Mouse (Mus musculus): Measurements from ENCODE around the gene Itgb4. TPM values are rescaled to one million over a fixed set of nuclear protein-coding genes. Genes with fewer than 3 reads are reported as not detected.

Itgb4 gene
- polyA plus RNA-seq, 1 experiment from 2014 or later, result 0.68 TPM

DNA sequence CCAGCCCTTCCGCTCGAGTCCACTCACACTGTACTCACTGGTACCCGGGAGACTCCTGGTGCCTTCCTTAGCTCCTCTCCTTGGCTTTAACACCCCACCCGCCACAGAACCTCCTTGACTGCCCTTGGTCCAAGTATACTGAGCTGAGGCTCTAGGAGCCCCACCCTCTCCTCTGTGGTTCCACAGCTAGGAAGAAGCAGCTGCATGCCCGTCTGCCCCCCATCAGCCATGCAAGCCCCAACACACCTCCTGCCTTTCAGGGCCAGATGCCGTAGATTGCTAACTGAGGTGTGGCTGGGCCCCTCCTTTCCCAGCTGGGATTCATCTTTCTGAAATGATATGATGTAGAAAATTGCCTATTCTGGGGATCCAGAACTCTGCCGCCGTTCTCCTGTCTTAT lies 29.3 kb upstream of the Itgb4 start:
- no peak overlapping the region for H3K4me2 ChIP-seq (ENCODE audit: low read length)
- H3K9me3 ChIP-seq (ENCODE audit: control insufficient read depth, low read length), result no peaks in the 10 kb centered on the region
- DNase-seq, result no peak
- no peak overlapping the region for H3K27ac ChIP-seq (replicated peaks; ENCODE audit: low read depth, low read length)
- H3K27me3 ChIP-seq (ENCODE audit: control insufficient read depth, insufficient read depth, low read length), result no peaks in the 10 kb centered on the region
- no peak overlapping the region for H3K9ac ChIP-seq (replicated peaks; ENCODE audit: low read length)
- no peak for ATAC-seq (ENCODE audit: low FRiP score, low TSS enrichment)
- H3K36me3 ChIP-seq (ENCODE audit: control insufficient read depth, insufficient read depth, low read length), result peaks cover 85% of the 10 kb centered on the region
- 89% methylated on average over 8 of the region's 8 CpGs for WGBS
- no peaks in the 10 kb centered on the region for H3K4me1 ChIP-seq (ENCODE audit: control insufficient read depth, insufficient read depth, low read length)
- no peak overlapping the region for H3K4me3 ChIP-seq (replicated peaks; ENCODE audit: low read depth, low read length)

GRCm38 (mm10) chr11:115946221-115946828 lies 28.2 kb upstream of the Itgb4 start:
- H3K36me3 ChIP-seq (ENCODE audit: control insufficient read depth, insufficient read depth, low read length), result peaks cover 85% of the 10 kb centered on the region
- DNase-seq, result no peak

GRCm38 (mm10) chr11:115948316-115948715 lies 26.2 kb upstream of the Itgb4 start:
- peaks cover 85% of the 10 kb centered on the region for H3K36me3 ChIP-seq (ENCODE audit: control insufficient read depth, insufficient read depth, low read length)

More at GRCm38 (mm10) chr11:115946221-115946828, 28.2 kb upstream of the Itgb4 start:
- H3K9me3 ChIP-seq (ENCODE audit: control insufficient read depth, low read length), result no peaks in the 10 kb centered on the region
- H3K4me1 ChIP-seq (ENCODE audit: control insufficient read depth, insufficient read depth, low read length), result no peaks in the 10 kb centered on the region
- 88% methylated on average over 9 of the region's 9 CpGs for WGBS
- ATAC-seq (ENCODE audit: low FRiP score, low TSS enrichment), result no peak
- H3K27me3 ChIP-seq (ENCODE audit: control insufficient read depth, insufficient read depth, low read length), result no peaks in the 10 kb centered on the region
- no peak overlapping the region for H3K4me2 ChIP-seq (ENCODE audit: low read length)
- H3K4me3 ChIP-seq (replicated peaks; ENCODE audit: low read depth, low read length), result no peak overlapping the region
- H3K27ac ChIP-seq (replicated peaks; ENCODE audit: low read depth, low read length), result no peak overlapping the region
- no peak overlapping the region for H3K9ac ChIP-seq (replicated peaks; ENCODE audit: low read length)

DNA sequence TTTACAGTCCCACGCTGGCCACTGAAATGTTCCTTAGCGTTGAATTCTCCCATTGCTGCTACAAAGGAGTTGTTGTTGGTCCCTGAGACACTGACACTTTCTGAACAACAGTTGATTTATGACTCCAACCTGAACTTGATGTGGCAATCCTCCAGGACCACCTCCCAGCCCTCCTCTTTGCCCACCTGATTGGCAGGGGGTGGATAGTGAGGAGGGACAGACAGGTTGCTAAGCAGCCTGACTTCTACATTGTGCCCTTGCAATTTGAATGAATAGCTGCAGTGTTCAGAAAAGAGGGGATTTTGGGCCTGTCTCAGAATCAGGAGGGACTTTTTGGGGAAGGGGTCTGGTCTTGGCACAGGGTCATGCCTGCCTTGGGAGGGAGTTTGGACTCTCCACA lies 23.8 kb upstream of the Itgb4 start:
- 87% methylated on average over 2 of the region's 2 CpGs for WGBS
- Histone ChIP-seq H3K36me3 (ENCODE audit: control insufficient read depth, insufficient read depth, low read length) (peaks cover 84% of the 10 kb centered on the region), H3K4me1 (ENCODE audit: control insufficient read depth, insufficient read depth, low read length) (no peaks in the 10 kb centered on the region), H3K4me2 (ENCODE audit: low read length) (no peak overlapping the region), H3K4me3 (replicated peaks; ENCODE audit: low read depth, low read length) (no peak overlapping the region), H3K27me3 (ENCODE audit: control insufficient read depth, insufficient read depth, low read length) (no peaks in the 10 kb centered on the region), H3K9ac (replicated peaks; ENCODE audit: low read length) (no peak overlapping the region), H3K9me3 (ENCODE audit: control insufficient read depth, low read length) (no peaks in the 10 kb centered on the region), H3K27ac (replicated peaks; ENCODE audit: low read depth, low read length) (no peak overlapping the region)
- no peak for DNase-seq
- no peak for ATAC-seq (ENCODE audit: low FRiP score, low TSS enrichment)

More at GRCm38 (mm10) chr11:115948316-115948715, 26.2 kb upstream of the Itgb4 start:
- no peaks in the 10 kb centered on the region for H3K27me3 ChIP-seq (ENCODE audit: control insufficient read depth, insufficient read depth, low read length)
- no peak overlapping the region for H3K27ac ChIP-seq (replicated peaks; ENCODE audit: low read depth, low read length)
- DNase-seq, result no peak
- no peak overlapping the region for H3K4me2 ChIP-seq (ENCODE audit: low read length)
- H3K9ac ChIP-seq (replicated peaks; ENCODE audit: low read length), result no peak overlapping the region
- H3K4me3 ChIP-seq (replicated peaks; ENCODE audit: low read depth, low read length), result no peak overlapping the region
- 90% methylated on average over 9 of the region's 9 CpGs for WGBS
- no peaks in the 10 kb centered on the region for H3K9me3 ChIP-seq (ENCODE audit: control insufficient read depth, low read length)
- no peak for ATAC-seq (ENCODE audit: low FRiP score, low TSS enrichment)
- H3K4me1 ChIP-seq (ENCODE audit: control insufficient read depth, insufficient read depth, low read length), result no peaks in the 10 kb centered on the region

GRCm38 (mm10) chr11:115954712-115955111 lies 19.8 kb upstream of the Itgb4 start:
- H3K36me3 ChIP-seq (ENCODE audit: control insufficient read depth, insufficient read depth, low read length), result peaks cover 70% of the 10 kb centered on the region
- no peaks in the 10 kb centered on the region for H3K9me3 ChIP-seq (ENCODE audit: control insufficient read depth, low read length)
- H3K27ac ChIP-seq (replicated peaks; ENCODE audit: low read depth, low read length), result no peak overlapping the region
- H3K4me3 ChIP-seq (replicated peaks; ENCODE audit: low read depth, low read length), result no peak overlapping the region
- H3K9ac ChIP-seq (replicated peaks; ENCODE audit: low read length), result no peak overlapping the region
- no peak overlapping the region for H3K4me2 ChIP-seq (ENCODE audit: low read length)
- WGBS, result 92% methylated on average over 5 of the region's 5 CpGs
- H3K27me3 ChIP-seq (ENCODE audit: control insufficient read depth, insufficient read depth, low read length), result no peaks in the 10 kb centered on the region
- DNase-seq, result no peak
- ATAC-seq (ENCODE audit: low FRiP score, low TSS enrichment), result no peak
- H3K4me1 ChIP-seq (ENCODE audit: control insufficient read depth, insufficient read depth, low read length), result no peaks in the 10 kb centered on the region

GRCm38 (mm10) chr11:115955195-115955858 lies 19.2 kb upstream of the Itgb4 start:
- Histone ChIP-seq H3K27me3 (ENCODE audit: control insufficient read depth, insufficient read depth, low read length) (no peaks in the 10 kb centered on the region), H3K9me3 (ENCODE audit: control insufficient read depth, low read length) (no peaks in the 10 kb centered on the region), H3K27ac (replicated peaks; ENCODE audit: low read depth, low read length) (no peak overlapping the region; the same call in 1 of the 2 replicates), H3K4me3 (replicated peaks; ENCODE audit: low read depth, low read length) (no peak overlapping the region), H3K36me3 (ENCODE audit: control insufficient read depth, insufficient read depth, low read length) (peaks cover 71% of the 10 kb centered on the region), H3K4me2 (ENCODE audit: low read length) (no peak overlapping the region), H3K4me1 (ENCODE audit: control insufficient read depth, insufficient read depth, low read length) (no peaks in the 10 kb centered on the region), H3K9ac (replicated peaks; ENCODE audit: low read length) (no peak overlapping the region)
- peak; percentile 17 for DNase-seq
- no peak for ATAC-seq (ENCODE audit: low FRiP score, low TSS enrichment)
- 67% methylated on average over 10 of the region's 10 CpGs for WGBS

GRCm38 (mm10) chr11:115956453-115956852 lies 18.1 kb upstream of the Itgb4 start:
- Histone ChIP-seq H3K9me3 (ENCODE audit: control insufficient read depth, low read length) (no peaks in the 10 kb centered on the region), H3K27me3 (ENCODE audit: control insufficient read depth, insufficient read depth, low read length) (no peaks in the 10 kb centered on the region), H3K4me2 (ENCODE audit: low read length) (no peak overlapping the region), H3K9ac (replicated peaks; ENCODE audit: low read length) (no peak overlapping the region), H3K4me1 (ENCODE audit: control insufficient read depth, insufficient read depth, low read length) (no peaks in the 10 kb centered on the region), H3K36me3 (ENCODE audit: control insufficient read depth, insufficient read depth, low read length) (peaks cover 71% of the 10 kb centered on the region), H3K27ac (replicated peaks; ENCODE audit: low read depth, low read length) (0 out of 2 replicates have a peak overlapping the region, but pooled peaks have one; percentile 8), H3K4me3 (replicated peaks; ENCODE audit: low read depth, low read length) (no peak overlapping the region)
- no peak for ATAC-seq (ENCODE audit: low FRiP score, low TSS enrichment)
- peak; percentile 31 for DNase-seq
- 11% methylated on average over 4 of the region's 4 CpGs for WGBS

DNA sequence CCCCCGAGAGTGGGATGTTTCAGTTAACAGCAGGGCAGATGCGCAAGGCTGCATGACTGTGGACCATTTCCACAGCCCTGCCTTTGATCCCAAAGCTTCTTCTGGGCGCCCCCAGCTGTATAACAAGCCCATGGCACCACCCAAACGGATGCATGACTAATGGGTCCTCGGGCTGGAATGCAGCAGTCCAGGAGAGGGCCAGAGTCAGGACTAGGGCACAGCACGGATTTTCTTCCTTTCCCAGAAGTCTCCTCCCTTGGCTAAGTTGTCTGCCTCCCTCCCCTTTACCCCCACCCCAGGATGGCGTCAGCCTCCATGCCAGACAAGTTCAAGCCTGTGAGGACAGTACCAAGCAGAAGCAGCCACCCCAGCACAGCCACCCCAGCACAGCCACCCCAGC lies 16.5 kb upstream of the Itgb4 start:
- WGBS, result 71% methylated on average over 7 of the region's 7 CpGs
- Histone ChIP-seq H3K9me3 (ENCODE audit: control insufficient read depth, low read length) (no peaks in the 10 kb centered on the region), H3K9ac (replicated peaks; ENCODE audit: low read length) (no peak overlapping the region), H3K4me2 (ENCODE audit: low read length) (no peak overlapping the region), H3K27ac (replicated peaks; ENCODE audit: low read depth, low read length) (no peak overlapping the region), H3K4me1 (ENCODE audit: control insufficient read depth, insufficient read depth, low read length) (no peaks in the 10 kb centered on the region), H3K27me3 (ENCODE audit: control insufficient read depth, insufficient read depth, low read length) (no peaks in the 10 kb centered on the region), H3K4me3 (replicated peaks; ENCODE audit: low read depth, low read length) (no peak overlapping the region), H3K36me3 (ENCODE audit: control insufficient read depth, insufficient read depth, low read length) (peaks cover 72% of the 10 kb centered on the region)
- ATAC-seq (ENCODE audit: low FRiP score, low TSS enrichment) (no peak), DNase-seq (no peak)

GRCm38 (mm10) chr11:115959018-115959417 lies 15.5 kb upstream of the Itgb4 start:
- Histone ChIP-seq H3K27ac (replicated peaks; ENCODE audit: low read depth, low read length) (no peak overlapping the region), H3K4me1 (ENCODE audit: control insufficient read depth, insufficient read depth, low read length) (no peaks in the 10 kb centered on the region), H3K36me3 (ENCODE audit: control insufficient read depth, insufficient read depth, low read length) (peaks cover 72% of the 10 kb centered on the region), H3K4me3 (replicated peaks; ENCODE audit: low read depth, low read length) (no peak overlapping the region), H3K9ac (replicated peaks; ENCODE audit: low read length) (no peak overlapping the region), H3K4me2 (ENCODE audit: low read length) (no peak overlapping the region), H3K9me3 (ENCODE audit: control insufficient read depth, low read length) (no peaks in the 10 kb centered on the region), H3K27me3 (ENCODE audit: control insufficient read depth, insufficient read depth, low read length) (no peaks in the 10 kb centered on the region)
- no peak for ATAC-seq (ENCODE audit: low FRiP score, low TSS enrichment)
- DNase-seq, result no peak
- 95% methylated on average over 9 of the region's 9 CpGs for WGBS

Measured in midbrain, embryonic 14.5 days (tissue).